Mouse (Mus musculus) induced T-regulatory cell, adult 2 months (primary cell): Measurements from ENCODE around the gene Vsig8.
A peak's percentile ranks its signal among the peaks of the same experiment; 100 is the strongest.

ENCODE experiments used
- DNase-seq: peaks from one replicate; pipeline ENCODE4 v3.0.0-alpha.2; 2012; ENCODE audit warnings: low read depth

The Vsig8 gene

DNA sequence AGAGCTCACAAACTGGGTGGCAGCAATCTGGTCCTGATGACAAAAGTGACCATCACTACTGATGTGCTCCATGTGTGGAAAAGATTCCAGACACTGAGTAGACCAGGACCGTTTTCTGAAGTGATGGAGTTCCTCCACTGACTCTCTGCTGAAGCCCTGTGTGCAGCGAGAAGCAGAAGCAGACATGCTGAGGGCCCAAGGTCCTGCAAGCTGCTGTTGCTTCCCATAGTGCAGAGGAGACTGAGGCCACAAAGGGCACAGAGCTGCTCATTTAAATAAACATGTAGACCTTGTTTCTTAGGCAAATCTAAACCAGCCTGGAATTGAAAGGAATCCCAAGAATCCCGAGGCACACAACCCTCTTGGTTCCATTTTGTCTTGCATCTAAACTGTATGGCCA, 37.6 kb downstream of the Vsig8 start:
- no peak for DNase-seq

DNA sequence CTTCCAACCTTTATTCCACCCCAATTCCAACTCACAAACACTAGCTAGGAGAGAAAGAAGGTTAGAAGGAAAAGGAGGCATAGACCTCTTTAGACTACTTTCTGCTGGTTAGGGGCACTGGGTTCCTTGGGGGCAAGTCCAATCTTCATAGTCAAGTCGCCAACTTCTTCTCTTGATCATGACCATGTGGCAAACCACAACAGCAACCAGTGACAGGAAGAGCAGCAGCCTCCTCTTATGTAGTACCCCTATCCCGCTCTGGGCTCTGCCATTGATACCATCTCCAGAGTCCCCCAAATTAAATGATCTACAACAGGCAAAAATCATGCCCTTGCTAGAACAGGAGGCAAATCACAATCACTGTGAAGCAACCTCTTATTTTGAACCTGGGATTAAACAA, 38.2 kb downstream of the Vsig8 start:
- DNase-seq: no peak

DNA sequence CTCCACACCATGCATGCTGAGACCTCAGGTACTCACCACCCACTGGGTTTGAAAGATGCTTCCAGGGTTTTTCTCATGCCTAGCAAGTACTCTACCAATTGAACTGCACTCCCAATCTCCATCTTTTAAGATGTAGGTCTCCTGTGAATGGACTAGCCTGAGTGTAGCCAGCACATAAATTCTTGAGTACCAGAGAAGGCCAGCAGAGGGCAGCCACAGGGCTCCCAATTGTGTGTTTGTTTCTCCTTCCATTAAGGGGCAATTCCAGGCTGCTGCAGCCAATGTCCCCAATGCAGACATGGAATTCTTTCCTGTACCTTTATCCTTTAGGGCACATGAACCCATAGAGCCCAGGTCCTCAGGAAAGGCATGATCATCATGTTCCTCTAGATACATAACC, 38.8 kb downstream of the Vsig8 start:
- DNase-seq: peak; percentile 43

GRCm38 (mm10) chr1:172602326-172602725, 46.6 kb downstream of the Vsig8 start, which contains the start of gene Fcrl6:
Gene Fcrl6 (minus strand): TSS chr1:172602551.
- DNase-seq: no peak

DNA sequence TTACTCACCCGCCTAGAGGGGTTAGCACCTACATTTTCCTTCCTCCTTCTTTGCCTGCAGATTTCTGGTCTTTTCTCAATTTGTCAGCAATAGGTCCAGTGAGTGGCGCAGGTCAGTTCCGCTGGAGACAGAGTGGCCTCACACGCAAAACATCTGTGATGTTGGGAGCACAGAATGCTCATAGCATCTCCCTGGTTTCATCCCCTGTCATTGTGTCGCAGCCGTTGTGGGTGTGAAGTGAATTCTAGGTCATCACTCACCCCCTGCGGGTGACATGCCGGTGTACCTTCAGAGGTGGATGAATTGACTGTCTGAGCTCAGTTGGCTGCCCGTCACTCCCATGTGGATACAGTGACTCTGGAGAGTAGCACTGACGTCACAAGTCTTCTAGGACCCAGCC, 55.6 kb downstream of the Vsig8 start:
- DNase-seq: no peak

GRCm38 (mm10) chr1:172612745-172613144, 57.0 kb downstream of the Vsig8 start:
- DNase-seq: no peak
